8 mouse cellular contexts compared by ENCODE assay signal in the genomic region with DNA sequence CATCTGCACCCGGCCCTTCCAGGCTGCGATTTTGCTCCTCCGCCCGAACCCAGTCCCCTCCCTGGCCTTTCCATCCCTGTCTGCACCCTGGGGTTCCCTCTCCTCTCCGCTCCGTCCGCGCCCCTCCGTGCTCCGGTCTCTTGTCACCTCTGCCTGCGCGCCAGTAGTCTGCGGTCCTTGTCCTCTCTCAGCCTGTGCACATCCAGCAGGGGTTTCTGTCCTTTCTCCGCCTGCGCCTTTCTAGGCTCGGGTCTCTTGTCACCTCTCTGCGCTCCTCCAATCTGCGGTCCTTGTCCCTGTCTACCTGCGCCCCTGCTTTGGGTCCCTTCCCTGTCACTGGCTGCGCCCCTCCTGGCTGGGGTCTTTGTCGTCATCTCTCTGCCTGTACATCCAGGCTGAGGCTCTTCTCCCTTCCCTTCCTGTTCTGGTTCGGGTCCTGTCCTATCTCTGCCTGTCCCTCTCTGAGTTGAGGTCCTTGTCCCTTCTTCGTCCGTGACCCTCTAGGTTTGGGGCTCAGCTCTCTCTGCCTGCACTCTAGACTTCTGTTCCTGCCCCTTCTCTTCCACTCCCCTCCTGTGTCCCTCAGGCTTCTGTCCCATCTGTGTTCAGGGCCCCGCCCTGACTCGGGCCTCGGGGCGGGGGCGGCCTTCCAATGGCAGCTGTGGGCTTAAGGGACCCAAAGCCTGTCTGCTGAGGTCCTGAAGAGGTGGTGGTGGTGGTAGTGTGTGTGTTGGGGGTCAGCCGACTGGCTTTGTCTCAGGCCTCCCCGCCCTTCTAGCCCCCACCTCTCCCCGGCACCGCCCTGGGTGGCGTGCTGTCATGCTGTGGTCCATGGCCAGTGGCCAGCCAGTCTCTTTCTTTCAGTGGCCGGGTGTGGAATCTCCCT. TPM values are rescaled to one million over a fixed set of nuclear protein-coding genes. Genes with fewer than 3 reads are reported as not detected.
A peak's percentile ranks its signal among the peaks of the same experiment; 100 is the strongest.
DNase-seq lines count a peak whose midpoint lies in the region.

No protein-coding gene starts in this region.

- H3K36me3 ChIP-seq in forebrain, embryonic 10.5 days (replicated peaks), result peaks cover 26% of the 10 kb centered on the region

- H3K9me3 ChIP-seq in forebrain, embryonic 10.5 days, result no peaks in the 10 kb centered on the region

- intact Hi-C loops in heart, postnatal 10 days (cut with DNase I), result no loop called here

- peak overlapping the region; percentile 77 for H3K4me3 ChIP-seq in brown adipose tissue, adult 24 weeks (ENCODE audit: insufficient read depth, low read depth, low read length)
- H3K4me3 ChIP-seq in forebrain, embryonic 10.5 days, result peak overlapping the region; percentile 96

- peak overlapping the region; percentile 85 for H3K27ac ChIP-seq in brown adipose tissue, adult 24 weeks (replicated peaks; ENCODE audit: low read depth, low read length)
- peak overlapping the region; percentile 96 for H3K27ac ChIP-seq in forebrain, embryonic 10.5 days

- H3K4me1 ChIP-seq in brown adipose tissue, adult 24 weeks (ENCODE audit: control insufficient read depth, insufficient read depth, insufficient read length, low read length), result peaks cover 13% of the 10 kb centered on the region; the same call in 1 of the 2 replicates
- peaks cover 56% of the 10 kb centered on the region for H3K4me1 ChIP-seq in forebrain, embryonic 10.5 days

- WGBS in forebrain, embryonic 10.5 days, result 4% methylated on average over 35 of the region's 35 CpGs

- H3K27me3 ChIP-seq in forebrain, embryonic 10.5 days (ENCODE audit: poor library complexity, severe bottlenecking), result no peaks in the 10 kb centered on the region

- DNase-seq in frontal cortex, postnatal 10 days (ENCODE audit: low spot score in 2 of 2), result peak; percentile 44 to 46
- DNase-seq in frontal cortex, adult 2 months (ENCODE audit: extremely low spot score in 1 of 2, low spot score in 1 of 2), result no peak
- DNase-seq in forebrain, embryonic 10.5 days (ENCODE audit: extremely low spot score, low spot score), result peak; percentile 57
- DNase-seq in heart, postnatal 10 days, result peak; percentile 88
- DNase-seq in kidney, postnatal 36 days, result peak; percentile 70 to 78
- peak; percentile 69 for DNase-seq in lung, postnatal 25 days (ENCODE audit: low spot score)
- peak; percentile 17 for DNase-seq in retina, postnatal 7 days (ENCODE audit: low read depth, low spot score)

RNA-seq across cellular contexts. Expression of a gene that starts 0.8 kb away (rescaled TPM):
- polyA plus RNA-seq in frontal cortex, adult 2 months (2012; rRNA removed), result 916 and 954 TPM in 2 replicates
- 20.6 and 63.5 TPM in 2 replicates for polyA plus RNA-seq in brown adipose tissue, adult 24 weeks (2012; ENCODE audit: insufficient read depth, insufficient read length, missing spikeins)
- polyA plus RNA-seq in forebrain, embryonic 10.5 days (2016; fragmentation: Nextera tagmentation; extraction: Ambion mirVana), result 137 and 141 TPM in 2 replicates
- 100 to 1,000 TPM; 151 to 166 TPM for total RNA-seq in heart, postnatal 10 days (2021)

RNA-seq across cellular contexts. Expression of a gene that starts 46.4 kb away (rescaled TPM):
- polyA plus RNA-seq in frontal cortex, adult 2 months (2012; rRNA removed), result 50.6 and 53.8 TPM in 2 replicates
- polyA plus RNA-seq in brown adipose tissue, adult 24 weeks (2012; ENCODE audit: insufficient read depth, insufficient read length, missing spikeins), result 123 and 134 TPM in 2 replicates
- 57.9 and 62.6 TPM in 2 replicates for polyA plus RNA-seq in forebrain, embryonic 10.5 days (2016; fragmentation: Nextera tagmentation; extraction: Ambion mirVana)
- 10 to 100 TPM; 39.6 to 41.5 TPM for total RNA-seq in heart, postnatal 10 days (2021)

RNA-seq across cellular contexts. Expression of a gene that starts 46.4 kb away (rescaled TPM):
- polyA plus RNA-seq in frontal cortex, adult 2 months (2012; rRNA removed), result 54.7 and 55.0 TPM in 2 replicates
- polyA plus RNA-seq in brown adipose tissue, adult 24 weeks (2012; ENCODE audit: insufficient read depth, insufficient read length, missing spikeins), result 16.2 and 18.1 TPM in 2 replicates
- 56.5 and 57.5 TPM in 2 replicates for polyA plus RNA-seq in forebrain, embryonic 10.5 days (2016; fragmentation: Nextera tagmentation; extraction: Ambion mirVana)
- total RNA-seq in heart, postnatal 10 days (2021), result 10 to 100 TPM; 29.1 to 32.7 TPM

RNA-seq across cellular contexts. Expression of a gene that starts 54.3 kb away (rescaled TPM):
- polyA plus RNA-seq in frontal cortex, adult 2 months (2012; rRNA removed), result 18.7 and 19.9 TPM in 2 replicates
- 3.8 and 6.8 TPM in 2 replicates for polyA plus RNA-seq in brown adipose tissue, adult 24 weeks (2012; ENCODE audit: insufficient read depth, insufficient read length, missing spikeins)
- 16.7 and 21.5 TPM in 2 replicates for polyA plus RNA-seq in forebrain, embryonic 10.5 days (2016; fragmentation: Nextera tagmentation; extraction: Ambion mirVana)
- total RNA-seq in heart, postnatal 10 days (2021), result 1 to 10 TPM; 3.5 to 4.0 TPM

RNA-seq across cellular contexts. Expression of a gene that starts 54.6 kb away (rescaled TPM):
- polyA plus RNA-seq in frontal cortex, adult 2 months (2012; rRNA removed), result 42.4 and 43.3 TPM in 2 replicates
- 36.1 and 41.4 TPM in 2 replicates for polyA plus RNA-seq in brown adipose tissue, adult 24 weeks (2012; ENCODE audit: insufficient read depth, insufficient read length, missing spikeins)
- polyA plus RNA-seq in forebrain, embryonic 10.5 days (2016; fragmentation: Nextera tagmentation; extraction: Ambion mirVana), result 68.2 and 69.3 TPM in 2 replicates
- total RNA-seq in heart, postnatal 10 days (2021), result 10 to 100 TPM; 44.5 to 53.2 TPM

Comparison
In these comparisons a context has a peak if more than half of its experiments do, and no peak if none do; other contexts are left out.
1. DNase-seq: peak in frontal cortex, postnatal 10 days (2 of 2), forebrain, embryonic 10.5 days (single experiment), heart, postnatal 10 days (2 of 2), kidney, postnatal 36 days (2 of 2), lung, postnatal 25 days (single experiment) and retina, postnatal 7 days (single experiment); none in frontal cortex, adult 2 months (0 of 2).